Mouse (Mus musculus) midbrain, postnatal 0 days (tissue): ENCODE results near the gene Myoz2. TPM values are rescaled to one million over a fixed set of nuclear protein-coding genes. Genes with fewer than 3 reads are reported as not detected.

Experiments used
- ATAC-seq: fragments of 200-750 bp; cut with Nextera tagmentation; 2 replicates; pipeline ENCODE4 v1.8.0; 2017; ENCODE audit warnings: moderate number of reproducible peaks, mild to moderate bottlenecking, moderate TSS enrichment, moderate library complexity; ENCODE audit not compliant: low FRiP score
- DNase-seq: peaks from one replicate; pipeline ENCODE4 v3.0.0-alpha.2; 2015; ENCODE audit warnings: low spot score
- H3K27ac ChIP-seq: fragments of 300-500 bp; sonication (generic); 2 replicates; pipeline ENCODE4 v1.5.1; 2014; ENCODE audit warnings: low read depth, mild to moderate bottlenecking, low read length, mixed read lengths
- H3K27me3 ChIP-seq: fragments of 300-500 bp; sonication (generic); 2 replicates; pipeline ENCODE4 v1.6.1; 2014; ENCODE audit warnings: low read length, control low read depth, mixed read lengths; ENCODE audit not compliant: insufficient read depth
- H3K36me3 ChIP-seq: fragments of 300-500 bp; sonication (generic); 2 replicates; pipeline ENCODE4 v1.6.1; 2014; ENCODE audit warnings: low read length, control low read depth, mixed read lengths; ENCODE audit not compliant: insufficient read depth
- H3K4me1 ChIP-seq: fragments of 300-500 bp; sonication (generic); 2 replicates; pipeline ENCODE4 v1.6.1; 2014; ENCODE audit warnings: mild to moderate bottlenecking, control low read depth, antibody characterized with exemption, low read length, mixed read lengths; ENCODE audit not compliant: insufficient read depth
- H3K4me2 ChIP-seq: fragments of 300-500 bp; sonication (generic); 2 replicates; pipeline ENCODE4 v1.6.1; 2014; ENCODE audit warnings: low read depth, mild to moderate bottlenecking, low read length, mixed read lengths; ENCODE audit not compliant: poor library complexity, severe bottlenecking
- H3K4me3 ChIP-seq: fragments of 300-500 bp; sonication (generic); 2 replicates; pipeline ENCODE4 v1.5.1; 2014; ENCODE audit warnings: low read depth, mild to moderate bottlenecking, low read length, moderate library complexity
- H3K9ac ChIP-seq: fragments of 300-500 bp; sonication (generic); replicated peaks from 2 replicates; pipeline ENCODE4 v1.6.1; 2014; ENCODE audit warnings: mild to moderate bottlenecking, low read length, moderate library complexity, mixed read lengths; ENCODE audit not compliant: poor library complexity, severe bottlenecking
- H3K9me3 ChIP-seq: fragments of 300-500 bp; sonication (generic); 2 replicates; pipeline ENCODE4 v1.6.1; 2016; ENCODE audit warnings: low read length, control low read depth
- CTCF ChIP-seq: IDR thresholded peaks from 2 replicates; pipeline ENCODE4 v1.5.1; 2016; ENCODE audit warnings: antibody characterized with exemption, mild to moderate bottlenecking
- WGBS: fragments of 180-500 bp; shearing (Covaris S2); extraction: QIAGEN DNeasy Blood & Tissue Kit; methylation state at CpG from one replicate; pipeline ENCODE4 v1.1.7; 2014; 5-methylcytosine and 5-hydroxymethylcytosine counted together
- polyA plus RNA-seq: library from polyadenylated mRNA; unstranded; fragments of >200 nt; fragmentation: Nextera tagmentation; extraction: Ambion mirVana; gene quantifications from 2 replicates; pipeline ENCODE4 v1.2.1, GENCODE M21; 2015
- total RNA-seq: library from RNA; depleted of rRNA; stranded (reverse); fragments of >200 nt; gene quantifications from 2 replicates; pipeline ENCODE4 v1.2.3, GENCODE M21; 2014

The Myoz2 gene
- total and polyA plus RNA-seq, 2 experiments from 2014 or later = 0.27 TPM; not detected in 1

DNA sequence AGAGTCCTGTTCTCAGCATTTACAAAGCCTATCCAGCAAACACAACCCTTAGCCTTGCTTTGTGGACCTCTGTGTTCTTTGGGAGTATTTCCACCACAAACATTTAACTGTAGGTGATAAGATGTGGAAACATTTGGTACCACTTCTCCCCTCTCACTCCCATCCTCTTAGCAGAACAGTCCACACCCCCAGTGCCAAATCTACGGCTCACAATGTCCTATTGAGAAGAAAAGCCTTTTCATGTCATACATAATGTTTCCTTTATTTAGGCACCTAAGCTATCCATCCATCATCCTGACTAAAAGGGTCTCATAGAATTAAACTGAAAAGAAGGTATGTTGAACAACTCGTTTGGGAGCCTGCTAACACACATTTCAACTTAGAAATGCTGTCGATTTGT lies 9.2 kb downstream of the Myoz2 start:
- H3K4me2 ChIP-seq = no peak overlapping the region
- 71% methylated on average over 3 of the region's 3 CpGs for WGBS
- DNase-seq (no peak), ATAC-seq (no peak)
- H3K27me3 ChIP-seq = no peaks in the 10 kb centered on the region
- no peaks in the 10 kb centered on the region for H3K4me1 ChIP-seq
- TF ChIP-seq CTCF = no peak
- H3K9me3 ChIP-seq = no peaks in the 10 kb centered on the region
- H3K36me3 ChIP-seq = no peaks in the 10 kb centered on the region
- no peak overlapping the region for H3K4me3 ChIP-seq
- H3K9ac ChIP-seq = no peak overlapping the region
- no peak overlapping the region for H3K27ac ChIP-seq

GRCm38 (mm10) chr3:123024496-123025234 lies 10.2 kb downstream of the Myoz2 start:
- H3K27me3 ChIP-seq = no peaks in the 10 kb centered on the region
- no peaks in the 10 kb centered on the region for H3K4me1 ChIP-seq
- TF ChIP-seq CTCF = no peak
- WGBS = 85% methylated on average over 9 of the region's 9 CpGs
- H3K9me3 ChIP-seq = no peaks in the 10 kb centered on the region
- H3K4me3 ChIP-seq = no peak overlapping the region
- no peak for DNase-seq
- no peaks in the 10 kb centered on the region for H3K36me3 ChIP-seq
- H3K9ac ChIP-seq = no peak overlapping the region
- H3K27ac ChIP-seq = no peak overlapping the region
- ATAC-seq = no peak
- no peak overlapping the region for H3K4me2 ChIP-seq

- H3K36me3 ChIP-seq = no peaks in the 10 kb centered on the region
- no peak for ATAC-seq
- H3K4me2 ChIP-seq = no peak overlapping the region
- H3K27ac ChIP-seq = no peak overlapping the region
- DNase-seq = no peak
- WGBS = 90% methylated on average over 2 of the region's 2 CpGs
- H3K4me1 ChIP-seq = no peaks in the 10 kb centered on the region
- H3K9ac ChIP-seq = no peak overlapping the region
- no peak overlapping the region for H3K4me3 ChIP-seq
- H3K27me3 ChIP-seq = no peaks in the 10 kb centered on the region
- TF ChIP-seq CTCF = no peak
- no peaks in the 10 kb centered on the region for H3K9me3 ChIP-seq
These were observed 16.0 kb downstream of the Myoz2 start for GRCm38 (mm10) chr3:123018792-123019191.

GRCm38 (mm10) chr3:123013476-123013875 lies 21.3 kb downstream of the Myoz2 start:
- no peak overlapping the region for H3K4me2 ChIP-seq
- H3K27ac ChIP-seq = no peak overlapping the region
- no peak for TF ChIP-seq CTCF
- DNase-seq = no peak
- no peak overlapping the region for H3K4me3 ChIP-seq
- ATAC-seq = no peak
- H3K9me3 ChIP-seq = no peaks in the 10 kb centered on the region
- H3K27me3 ChIP-seq = no peaks in the 10 kb centered on the region
- 81% methylated on average over 14 of the region's 14 CpGs for WGBS
- H3K36me3 ChIP-seq = no peaks in the 10 kb centered on the region
- no peaks in the 10 kb centered on the region for H3K4me1 ChIP-seq
- no peak overlapping the region for H3K9ac ChIP-seq

DNA sequence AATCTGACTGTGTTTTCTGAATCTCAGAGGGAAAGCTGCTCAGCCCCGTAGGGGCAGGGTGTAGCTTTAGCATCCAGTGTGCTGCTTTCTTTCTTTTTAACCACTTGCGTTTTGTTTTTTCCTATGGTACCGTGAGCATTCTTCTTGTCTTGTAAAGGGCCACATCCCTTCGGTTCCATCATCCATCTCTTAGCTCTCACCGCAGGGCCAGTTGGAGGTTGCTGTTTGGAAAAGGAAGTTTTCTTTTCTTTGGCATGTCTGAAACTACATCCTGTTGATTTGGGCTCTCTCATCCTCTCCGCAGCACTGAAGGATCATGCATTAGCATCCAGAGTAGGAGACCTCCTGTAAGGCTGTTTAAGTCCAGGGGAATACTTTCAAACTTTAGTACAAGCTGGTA lies 25.4 kb downstream of the Myoz2 start:
- H3K36me3 ChIP-seq = no peaks in the 10 kb centered on the region
- WGBS = 60% methylated on average over 6 of the region's 6 CpGs
- no peak for TF ChIP-seq CTCF
- H3K4me2 ChIP-seq = no peak overlapping the region
- H3K27ac ChIP-seq = no peak overlapping the region
- no peak for DNase-seq
- H3K9ac ChIP-seq = no peak overlapping the region
- no peak overlapping the region for H3K4me3 ChIP-seq
- no peaks in the 10 kb centered on the region for H3K9me3 ChIP-seq
- H3K4me1 ChIP-seq = no peaks in the 10 kb centered on the region
- no peaks in the 10 kb centered on the region for H3K27me3 ChIP-seq
- ATAC-seq = no peak

- TF ChIP-seq CTCF = no peak
- no peaks in the 10 kb centered on the region for H3K9me3 ChIP-seq
- ATAC-seq (no peak), DNase-seq (no peak)
- H3K4me1 ChIP-seq = no peaks in the 10 kb centered on the region
- H3K9ac ChIP-seq = no peak overlapping the region
- no peak overlapping the region for H3K4me3 ChIP-seq
- H3K4me2 ChIP-seq = no peak overlapping the region
- H3K36me3 ChIP-seq = no peaks in the 10 kb centered on the region
- no peaks in the 10 kb centered on the region for H3K27me3 ChIP-seq
- WGBS = 85% methylated on average over 10 of the region's 10 CpGs
- no peak overlapping the region for H3K27ac ChIP-seq
These were observed 27.4 kb downstream of the Myoz2 start for GRCm38 (mm10) chr3:123007386-123007785.
